Mouse (Mus musculus): ENCODE results near the gene Usp32.

DNA sequence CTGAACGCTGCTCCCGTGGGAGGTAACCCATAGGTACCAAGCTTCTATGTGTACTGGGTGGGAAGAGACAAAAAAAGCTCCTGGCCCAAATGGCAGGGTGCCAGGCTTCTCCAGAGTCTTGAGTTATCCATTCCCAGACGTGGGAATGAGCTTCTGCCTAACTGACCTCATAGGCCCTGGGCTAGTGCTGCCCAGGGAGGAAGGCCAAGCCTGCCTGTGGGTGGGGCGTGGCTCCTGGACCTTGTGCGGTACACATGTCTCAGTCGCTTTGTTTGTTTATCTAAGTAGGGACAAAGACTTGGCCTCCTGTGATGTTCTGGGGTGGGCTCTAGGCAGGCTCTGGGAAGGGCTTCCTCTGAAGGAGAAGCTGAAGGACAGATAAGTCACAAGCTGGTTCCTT lies 171.2 kb downstream of the Usp32 start:
- TF ChIP-seq CTCF (IDR thresholded peaks at IDR 0.05) (no peak), POLR2A (IDR thresholded peaks at IDR 0.05; ENCODE audit: insufficient read depth, low read depth, low read length) (no peak)

Measured in heart, adult 2 months (tissue).